Mouse (Mus musculus): ENCODE results near the gene Dph2. TPM values are rescaled to one million over a fixed set of nuclear protein-coding genes. Genes with fewer than 3 reads are reported as not detected.

The Dph2 gene
- total RNA-seq, 2 experiments from 2014 or later, result 9.6 to 10.5 TPM

- intact Hi-C loops (cut with DNase I), result no loop called here
- DNase-seq (ENCODE audit: low spot score in 2 of 2), result no peak
These were observed 7.7 kb downstream of the Dph2 start for GRCm38 (mm10) chr4:117884146-117884545.

- intact Hi-C loops (cut with DNase I), result no loop called here
- peak; percentile 62 to 81 for DNase-seq (ENCODE audit: low spot score in 2 of 2)
These were observed 8.8 kb downstream of the Dph2 start, which contains the start of gene B4galt2 for GRCm38 (mm10) chr4:117882701-117883691. Gene B4galt2 (minus strand): TSS chr4:117883487.

GRCm38 (mm10) chr4:117878703-117879102 lies 13.1 kb downstream of the Dph2 start:
- DNase-seq (ENCODE audit: low spot score in 2 of 2), result peak in 1 of 2 experiments; percentile 79
- intact Hi-C loops (cut with DNase I), result no loop called here

GRCm38 (mm10) chr4:117878301-117878700 lies 13.5 kb downstream of the Dph2 start:
- intact Hi-C loops (cut with DNase I), result no loop called here
- DNase-seq (ENCODE audit: low spot score in 2 of 2), result no peak

- intact Hi-C loops (cut with DNase I), result no loop called here
- no peak for DNase-seq (ENCODE audit: low spot score in 2 of 2)
These were observed 18.2 kb downstream of the Dph2 start for GRCm38 (mm10) chr4:117873615-117874014.

GRCm38 (mm10) chr4:117872471-117872886 lies 19.4 kb downstream of the Dph2 start, which contains the start of gene Ccdc24:
Gene Ccdc24 (minus strand): TSS chr4:117872557.
- DNase-seq (ENCODE audit: low spot score in 2 of 2), result no peak
- intact Hi-C loops (cut with DNase I), result no loop called here

GRCm38 (mm10) chr4:117871787-117872186 lies 20.0 kb downstream of the Dph2 start:
- no peak for DNase-seq (ENCODE audit: low spot score in 2 of 2)

GRCm38 (mm10) chr4:117870437-117870836 lies 21.4 kb downstream of the Dph2 start:
- intact Hi-C loops (cut with DNase I), result no loop called here
- DNase-seq (ENCODE audit: low spot score in 2 of 2), result no peak

More at GRCm38 (mm10) chr4:117871787-117872186, 20.0 kb downstream of the Dph2 start:
- intact Hi-C loops (cut with DNase I), result no loop called here

- no peak for DNase-seq (ENCODE audit: low spot score in 2 of 2)
- intact Hi-C loops (cut with DNase I), result loop anchor here (5.0 kb wide), 1 partner anchor 57 kb away; no protein-coding TSS in a partner anchor
These were observed 22.5 kb downstream of the Dph2 start for GRCm38 (mm10) chr4:117869317-117869716.

GRCm38 (mm10) chr4:117867823-117868222 lies 24.0 kb downstream of the Dph2 start:
- intact Hi-C loops (cut with DNase I), result loop anchor here (2.0 to 5.0 kb wide), 2 partner anchors 39 to 56 kb away; no protein-coding TSS in a partner anchor
- peak in 1 of 2 experiments; percentile 51 for DNase-seq (ENCODE audit: low spot score in 2 of 2)

- intact Hi-C loops (cut with DNase I), result loop anchor here (2.0 to 5.0 kb wide), 2 partner anchors 38 to 55 kb away; no protein-coding TSS in a partner anchor
These were observed 24.8 kb downstream of the Dph2 start for GRCm38 (mm10) chr4:117867000-117867399.

GRCm38 (mm10) chr4:117866083-117866482 lies 25.7 kb downstream of the Dph2 start:
- no peak for DNase-seq (ENCODE audit: low spot score in 2 of 2)
- intact Hi-C loops (cut with DNase I), result loop anchor here (2.0 to 5.0 kb wide), 2 partner anchors 37 to 54 kb away; no protein-coding TSS in a partner anchor

More at GRCm38 (mm10) chr4:117867000-117867399, 24.8 kb downstream of the Dph2 start:
- DNase-seq (ENCODE audit: low spot score in 2 of 2), result no peak

- intact Hi-C loops (cut with DNase I), result loop anchor here (2.0 kb wide), 1 partner anchor 28 kb away; the partner anchor contains the start of gene Slc6a9
- DNase-seq (ENCODE audit: low spot score in 2 of 2), result peak; percentile 60 to 85
These were observed 29.0 kb downstream of the Dph2 start for GRCm38 (mm10) chr4:117862823-117863222.

GRCm38 (mm10) chr4:117860570-117860969 lies 31.3 kb downstream of the Dph2 start:
- DNase-seq (ENCODE audit: low spot score in 2 of 2), result peak in 1 of 2 experiments; percentile 73
- intact Hi-C loops (cut with DNase I), result no loop called here

GRCm38 (mm10) chr4:117858794-117859193 lies 33.0 kb downstream of the Dph2 start:
- intact Hi-C loops (cut with DNase I), result no loop called here

GRCm38 (mm10) chr4:117855146-117855545 lies 36.7 kb downstream of the Dph2 start:
- intact Hi-C loops (cut with DNase I), result no loop called here
- DNase-seq (ENCODE audit: low spot score in 2 of 2), result no peak

More at GRCm38 (mm10) chr4:117858794-117859193, 33.0 kb downstream of the Dph2 start:
- DNase-seq (ENCODE audit: low spot score in 2 of 2), result peak in 1 of 2 experiments; percentile 57

GRCm38 (mm10) chr4:117852152-117852868 lies 39.5 kb downstream of the Dph2 start:
- intact Hi-C loops (cut with DNase I), result no loop called here
- no peak for DNase-seq (ENCODE audit: low spot score in 2 of 2)

GRCm38 (mm10) chr4:117850871-117851270 lies 41.0 kb downstream of the Dph2 start:
- no peak for DNase-seq (ENCODE audit: low spot score in 2 of 2)
- intact Hi-C loops (cut with DNase I), result no loop called here

GRCm38 (mm10) chr4:117850176-117850575 lies 41.7 kb downstream of the Dph2 start:
- intact Hi-C loops (cut with DNase I), result no loop called here

GRCm38 (mm10) chr4:117849506-117849905 lies 42.3 kb downstream of the Dph2 start:
- DNase-seq (ENCODE audit: low spot score in 2 of 2), result no peak
- intact Hi-C loops (cut with DNase I), result no loop called here

More at GRCm38 (mm10) chr4:117850176-117850575, 41.7 kb downstream of the Dph2 start:
- no peak for DNase-seq (ENCODE audit: low spot score in 2 of 2)
